Mouse (Mus musculus) liver, adult (tissue): Measurements from ENCODE around the gene Muc13.

Source experiments
- GATA4 ChIP-seq: IDR thresholded peaks from 2 replicates; pipeline ENCODE4 v1.6.1; 2014; ENCODE audit warnings: mild to moderate bottlenecking, low read length; ENCODE audit not compliant: insufficient replicate concordance

Gene Muc13

GRCm38 (mm10) chr16:33863208-33863751 lies 69.4 kb downstream of the Muc13 start:
- no peak for TF ChIP-seq GATA4
